Mouse (Mus musculus) liver, adult 2 months (tissue): ENCODE measurements around the gene Rnf126.

Experiments
- CTCF ChIP-seq: fragments of 200-500 bp; IDR thresholded peaks from 2 replicates; pipeline ENCODE4 v1.5.1; 2011; ENCODE audit warnings: low read depth, low read length, control low read depth
- POLR2A ChIP-seq: fragments of 200-500 bp; IDR thresholded peaks from 2 replicates; pipeline ENCODE4 v1.6.1; 2011; ENCODE audit warnings: low read length, control low read depth; ENCODE audit not compliant: insufficient read depth; ENCODE audit errors: extremely low read depth

DNA sequence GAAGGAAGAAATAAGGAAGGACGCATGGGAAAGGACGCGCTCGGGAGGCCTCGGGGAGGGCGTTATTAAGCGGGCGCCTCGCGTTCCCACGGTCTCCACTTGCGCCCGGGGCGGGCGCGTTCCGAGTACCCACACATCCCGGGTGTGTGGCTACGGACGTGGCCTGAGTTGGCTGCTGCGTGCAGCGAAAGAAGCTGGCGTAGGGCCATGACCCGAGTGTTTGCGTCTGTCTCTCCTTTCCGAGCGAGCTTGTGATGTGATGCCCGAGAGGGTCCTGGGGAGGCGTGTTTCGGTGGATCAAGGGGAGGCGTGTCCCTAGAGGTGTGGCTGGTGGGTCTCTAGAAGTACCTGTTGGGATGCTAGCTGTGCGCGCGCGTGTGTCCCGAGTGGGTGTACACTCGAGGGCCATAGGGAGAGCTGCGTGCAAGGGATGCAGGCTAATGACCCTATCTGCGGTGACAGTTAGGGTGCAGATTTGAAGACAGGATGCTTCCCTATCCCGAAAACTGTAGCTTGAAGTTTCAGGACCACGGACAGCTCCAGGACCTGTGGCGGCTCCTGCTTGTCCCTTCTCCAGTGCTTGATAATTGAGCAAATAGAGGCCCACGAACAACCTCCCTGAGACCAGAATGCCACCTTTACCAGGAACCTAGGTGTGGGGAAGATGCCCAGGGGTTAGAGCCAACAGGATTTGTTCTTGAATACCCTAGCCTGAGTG, 49.0 kb downstream of the Rnf126 start:
- TF ChIP-seq POLR2A, result no peak
- no peak for TF ChIP-seq CTCF
